Mouse (Mus musculus) limb, embryonic 11.5 days (tissue): ENCODE measurements at regions not wholly inside any gene's neighbourhood (a gene's known extent, or its start where the extent isn't known, plus 50 kb on each side); places are given as distances from the start of the nearest gene placed in this dataset.
A peak's percentile ranks its signal among the peaks of the same experiment; 100 is the strongest.

Source experiments
- ATAC-seq: fragments of 200-750 bp; cut with Nextera tagmentation; 2 replicates; pipeline ENCODE4 v1.8.0; 2017; ENCODE audit warnings: low read depth; ENCODE audit not compliant: insufficient number of reproducible peaks, low FRiP score, low TSS enrichment
- DNase-seq: peaks from one replicate; pipeline ENCODE4 v3.0.0-alpha.2; 2015; ENCODE audit warnings: low spot score
- H3K27ac ChIP-seq: fragments of 300-500 bp; sonication (generic); replicated peaks from 2 replicates; pipeline ENCODE4 v1.5.1; 2014; ENCODE audit warnings: low read depth, mild to moderate bottlenecking, low read length
- H3K27me3 ChIP-seq: fragments of 300-500 bp; sonication (generic); 2 replicates; pipeline ENCODE4 v1.6.1; 2014; ENCODE audit warnings: mild to moderate bottlenecking, low read length, mixed read lengths; ENCODE audit not compliant: control insufficient read depth, insufficient read depth
- H3K36me3 ChIP-seq: fragments of 300-500 bp; sonication (generic); 2 replicates; pipeline ENCODE4 v1.6.1; 2014; ENCODE audit warnings: mild to moderate bottlenecking, low read length, moderate library complexity, mixed read lengths; ENCODE audit not compliant: control insufficient read depth, insufficient read depth
- H3K4me1 ChIP-seq: fragments of 300-500 bp; sonication (generic); 2 replicates; pipeline ENCODE4 v1.6.1; 2014; ENCODE audit warnings: low read length, mixed read lengths; ENCODE audit not compliant: control insufficient read depth, insufficient read depth
- H3K4me2 ChIP-seq: fragments of 300-500 bp; sonication (generic); 2 replicates; pipeline ENCODE4 v1.6.1; 2014; ENCODE audit warnings: low read depth, mild to moderate bottlenecking, moderate library complexity; ENCODE audit not compliant: severe bottlenecking
- H3K4me3 ChIP-seq: fragments of 300-500 bp; sonication (generic); 2 replicates; pipeline ENCODE4 v1.5.1; 2014; ENCODE audit warnings: low read depth, low read length
- H3K9ac ChIP-seq: fragments of 300-500 bp; sonication (generic); 2 replicates; pipeline ENCODE4 v1.6.1; 2014; ENCODE audit warnings: mild to moderate bottlenecking, low read length
- H3K9me3 ChIP-seq: fragments of 300-500 bp; sonication (generic); 2 replicates; pipeline ENCODE4 v1.6.1; 2016; ENCODE audit warnings: low read length; ENCODE audit not compliant: control insufficient read depth
- whole genome bisulfite sequencing: fragments of 180-500 bp; shearing (Covaris S2); extraction: QIAGEN DNeasy Blood & Tissue Kit; methylation state at CpG from one replicate; pipeline ENCODE4 v1.1.7; 2014; 5-methylcytosine and 5-hydroxymethylcytosine counted together

- DNase-seq (no peak), ATAC-seq (no peak)
- no peaks in the 10 kb centered on the region for H3K36me3 ChIP-seq
- no peak overlapping the region for H3K4me3 ChIP-seq
- H3K9ac ChIP-seq: no peak overlapping the region
- H3K27ac ChIP-seq: no peak overlapping the region
- peaks cover 85% of the 10 kb centered on the region for H3K27me3 ChIP-seq
- 62% methylated on average over 5 of the region's 5 CpGs for WGBS
- peaks cover 7% of the 10 kb centered on the region; the same call in 1 of the 2 replicates for H3K4me1 ChIP-seq
- H3K4me2 ChIP-seq: no peak overlapping the region
- H3K9me3 ChIP-seq: no peaks in the 10 kb centered on the region
Observed at GRCm38 (mm10) chr7:79532626-79533140, 66.5 kb upstream of the Polg start.

GRCm38 (mm10) chr7:79531551-79532356, 65.6 kb upstream of the Polg start:
- 14% methylated on average over 12 of the region's 12 CpGs for WGBS
- H3K27ac ChIP-seq: no peak overlapping the region
- H3K4me3 ChIP-seq: no peak overlapping the region
- ATAC-seq (no peak), DNase-seq (no peak)
- H3K9me3 ChIP-seq: no peaks in the 10 kb centered on the region
- H3K4me2 ChIP-seq: no peak overlapping the region
- H3K4me1 ChIP-seq: peaks cover 7% of the 10 kb centered on the region; the same call in 1 of the 2 replicates
- peaks cover 79% of the 10 kb centered on the region for H3K27me3 ChIP-seq
- H3K9ac ChIP-seq: no peak overlapping the region
- H3K36me3 ChIP-seq: no peaks in the 10 kb centered on the region

- Histone ChIP-seq H3K27me3 (peaks cover 73% of the 10 kb centered on the region), H3K9me3 (no peaks in the 10 kb centered on the region), H3K4me1 (peaks cover 9% of the 10 kb centered on the region), H3K4me2 (no peak overlapping the region), H3K4me3 (no peak overlapping the region), H3K27ac (no peak overlapping the region), H3K9ac (no peak overlapping the region), H3K36me3 (no peaks in the 10 kb centered on the region)
- 20% methylated on average over 5 of the region's 5 CpGs for WGBS
- no peak for DNase-seq
- ATAC-seq: no peak
Observed at GRCm38 (mm10) chr7:79531142-79531541, 65.0 kb upstream of the Polg start.

- peaks cover 57% of the 10 kb centered on the region for H3K27me3 ChIP-seq
- H3K36me3 ChIP-seq: no peaks in the 10 kb centered on the region
- H3K27ac ChIP-seq: no peak overlapping the region
- DNase-seq (no peak), ATAC-seq (no peak)
- no peaks in the 10 kb centered on the region for H3K9me3 ChIP-seq
- no peak overlapping the region for H3K4me2 ChIP-seq
- H3K4me1 ChIP-seq: peaks cover 11% of the 10 kb centered on the region; the same call in 1 of the 2 replicates
- no peak overlapping the region for H3K9ac ChIP-seq
- 25% methylated on average over 1 of the region's 1 CpGs for WGBS
- no peak overlapping the region for H3K4me3 ChIP-seq
Observed at GRCm38 (mm10) chr7:79529480-79529879, 63.3 kb upstream of the Polg start.

GRCm38 (mm10) chr7:79527984-79528383, 61.8 kb upstream of the Polg start:
- ATAC-seq (no peak), DNase-seq (no peak)
- Histone ChIP-seq H3K9ac (no peak overlapping the region), H3K36me3 (no peaks in the 10 kb centered on the region), H3K4me1 (peaks cover 11% of the 10 kb centered on the region; the same call in 1 of the 2 replicates), H3K4me2 (no peak overlapping the region), H3K9me3 (no peaks in the 10 kb centered on the region), H3K27me3 (peaks cover 42% of the 10 kb centered on the region), H3K27ac (no peak overlapping the region), H3K4me3 (no peak overlapping the region)
- WGBS: 10% methylated on average over 3 of the region's 3 CpGs

GRCm38 (mm10) chr7:79525690-79526630, 59.8 kb upstream of the Polg start:
- 0 out of 2 replicates have a peak, but pooled peaks have one; percentile 51 for ATAC-seq
- Histone ChIP-seq H3K9ac (peak overlapping the region; percentile 3), H3K4me3 (no peak overlapping the region), H3K4me1 (peaks cover 11% of the 10 kb centered on the region; the same call in 1 of the 2 replicates), H3K36me3 (no peaks in the 10 kb centered on the region), H3K27me3 (peaks cover 24% of the 10 kb centered on the region), H3K9me3 (no peaks in the 10 kb centered on the region), H3K27ac (peak overlapping the region; percentile 30; the same call in 1 of the 2 replicates), H3K4me2 (no peak overlapping the region)
- no peak for DNase-seq
- 27% methylated on average over 14 of the region's 14 CpGs for WGBS

GRCm38 (mm10) chr7:79524921-79525320, 58.8 kb upstream of the Polg start:
- no peaks in the 10 kb centered on the region for H3K9me3 ChIP-seq
- H3K9ac ChIP-seq: no peak overlapping the region
- ATAC-seq: no peak

GRCm38 (mm10) chr7:79523696-79524095, 57.5 kb upstream of the Polg start:
- peaks cover 21% of the 10 kb centered on the region for H3K27me3 ChIP-seq
- no peaks in the 10 kb centered on the region for H3K36me3 ChIP-seq
- DNase-seq (no peak), ATAC-seq (no peak)
- H3K9me3 ChIP-seq: no peaks in the 10 kb centered on the region
- no peak overlapping the region for H3K27ac ChIP-seq
- peaks cover 11% of the 10 kb centered on the region; the same call in 1 of the 2 replicates for H3K4me1 ChIP-seq
- H3K9ac ChIP-seq: no peak overlapping the region
- no peak overlapping the region for H3K4me2 ChIP-seq
- no peak overlapping the region for H3K4me3 ChIP-seq
- WGBS: 78% methylated on average over 4 of the region's 4 CpGs

More at GRCm38 (mm10) chr7:79524921-79525320, 58.8 kb upstream of the Polg start:
- H3K4me3 ChIP-seq: no peak overlapping the region
- WGBS: 74% methylated on average over 10 of the region's 10 CpGs
- H3K27ac ChIP-seq: no peak overlapping the region
- no peak for DNase-seq
- no peaks in the 10 kb centered on the region for H3K36me3 ChIP-seq
- H3K4me2 ChIP-seq: no peak overlapping the region
- peaks cover 19% of the 10 kb centered on the region; the same call in 1 of the 2 replicates for H3K27me3 ChIP-seq
- peaks cover 11% of the 10 kb centered on the region; the same call in 1 of the 2 replicates for H3K4me1 ChIP-seq
